Mouse (Mus musculus) cerebellum, adult 2 months (tissue): ENCODE data around the gene Zfp747. TPM values are rescaled to one million over a fixed set of nuclear protein-coding genes. Genes with fewer than 3 reads are reported as not detected.
"Not testable (repeated sequence)": the region's sequence is repeated elsewhere in the genome, so short reads cannot be mapped to it uniquely, and the experiment has no call there.

ENCODE experiments used
- DNase-seq, 2 experiments: peaks; one replicate each; pipeline ENCODE4 v3.0.0; 2021
- H3K27ac ChIP-seq: fragments of 200-500 bp; 2 replicates; pipeline ENCODE4 v1.5.1; 2012; ENCODE audit warnings: low read length, control low read depth, inconsistent platforms; ENCODE audit not compliant: insufficient read depth
- H3K27me3 ChIP-seq: fragments of 200-500 bp; 2 replicates; pipeline ENCODE4 v1.6.1; 2012; ENCODE audit warnings: inconsistent platforms, mild to moderate bottlenecking, low read length, moderate library complexity; ENCODE audit not compliant: control insufficient read depth, insufficient read depth
- H3K4me1 ChIP-seq: fragments of 200-500 bp; 2 replicates; pipeline ENCODE4 v1.6.1; 2011; ENCODE audit warnings: low read length; ENCODE audit not compliant: control insufficient read depth, insufficient read depth
- H3K4me3 ChIP-seq: fragments of 200-500 bp; replicated peaks from 2 replicates; pipeline ENCODE3; 2011; ENCODE audit warnings: mild to moderate bottlenecking, low read depth, low read length, control low read depth; ENCODE audit not compliant: insufficient read depth
- CTCF ChIP-seq: fragments of 200-500 bp; IDR thresholded peaks from 2 replicates; pipeline ENCODE4 v1.5.1; 2011; ENCODE audit warnings: low read depth, mild to moderate bottlenecking, control low read depth, low read length, moderate library complexity, borderline replicate concordance; ENCODE audit not compliant: insufficient read depth
- POLR2A ChIP-seq: fragments of 200-500 bp; IDR thresholded peaks from 2 replicates; pipeline ENCODE4 v1.6.1; 2011; ENCODE audit warnings: low read length, control low read depth, borderline replicate concordance; ENCODE audit not compliant: insufficient read depth
- WGBS: fragments of 180-500 bp; shearing (Covaris S2); methylation state at CpG from one replicate; pipeline ENCODE4 v1.1.7; 2018; 5-methylcytosine and 5-hydroxymethylcytosine counted together
- polyA plus RNA-seq: library from polyadenylated mRNA; depleted of rRNA; stranded (reverse); fragments of >200 nt; gene quantifications from 2 replicates; pipeline ENCODE4 v1.2.3, GENCODE M21; 2012

The Zfp747 gene
- polyA plus RNA-seq, 1 experiment, result 8.2 TPM

- H3K4me1 ChIP-seq, result peaks cover 2% of the 10 kb centered on the region; the same call in 1 of the 2 replicates
- no peak for TF ChIP-seq CTCF
- TF ChIP-seq POLR2A, result peak; percentile 75; the same call in 1 of the 2 replicates
- WGBS, result 3% methylated on average over 38 of the region's 38 CpGs
- no peaks in the 10 kb centered on the region for H3K27me3 ChIP-seq
- peak within 1 kb of the TSS; percentile 74 for H3K4me3 ChIP-seq
- no peak within 1 kb of the TSS for H3K27ac ChIP-seq
- peak; percentile 90 to 93 for DNase-seq
These were observed 11.0 kb upstream of the Zfp747 start, which contains the start of gene 9130019O22Rik for GRCm38 (mm10) chr7:127386641-127387392. 9130019O22Rik (minus strand) TSS chr7:127387166.

- not testable (repeated sequence) for H3K4me3 ChIP-seq, H3K27me3 ChIP-seq, H3K27ac ChIP-seq, H3K4me1 ChIP-seq
- 85% methylated on average over 4 of the region's 4 CpGs for WGBS
- peak in 1 of 2 experiments; percentile 31 for DNase-seq
These were observed 9.7 kb upstream of the Zfp747 start for GRCm38 (mm10) chr7:127385560-127385959.

DNA sequence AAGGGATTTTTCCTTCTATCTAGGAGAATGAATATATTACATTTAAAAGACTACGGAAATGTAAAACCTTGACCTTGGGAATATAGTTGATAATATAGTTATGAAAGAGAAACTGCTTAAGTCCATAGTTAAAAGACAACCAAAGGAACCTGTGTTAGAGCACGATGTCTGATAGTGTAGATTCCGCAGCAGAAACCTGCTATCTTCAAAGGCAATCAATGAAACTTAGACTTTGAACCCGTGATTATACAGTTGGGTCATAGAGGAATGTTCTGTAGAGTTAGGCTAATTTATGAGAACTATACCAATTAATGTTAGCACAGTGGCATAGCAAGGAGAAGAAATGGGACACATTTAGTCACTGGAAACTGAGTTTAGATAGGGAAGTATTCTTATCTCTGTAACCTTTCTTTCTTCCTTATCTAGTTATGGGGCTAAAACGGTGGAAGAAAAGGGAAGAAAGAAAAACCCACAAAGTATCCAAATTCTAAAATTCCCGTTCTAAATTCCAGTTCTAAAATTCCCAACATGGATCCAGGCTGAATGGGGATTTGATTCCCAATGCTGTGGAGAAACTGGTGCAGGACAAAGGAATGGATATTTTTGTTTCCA lies 2.6 kb upstream of the Zfp747 start:
- 76% methylated on average over 6 of the region's 6 CpGs for WGBS
- no peak for DNase-seq
- no peak for TF ChIP-seq POLR2A
- no peak for TF ChIP-seq CTCF

DNA sequence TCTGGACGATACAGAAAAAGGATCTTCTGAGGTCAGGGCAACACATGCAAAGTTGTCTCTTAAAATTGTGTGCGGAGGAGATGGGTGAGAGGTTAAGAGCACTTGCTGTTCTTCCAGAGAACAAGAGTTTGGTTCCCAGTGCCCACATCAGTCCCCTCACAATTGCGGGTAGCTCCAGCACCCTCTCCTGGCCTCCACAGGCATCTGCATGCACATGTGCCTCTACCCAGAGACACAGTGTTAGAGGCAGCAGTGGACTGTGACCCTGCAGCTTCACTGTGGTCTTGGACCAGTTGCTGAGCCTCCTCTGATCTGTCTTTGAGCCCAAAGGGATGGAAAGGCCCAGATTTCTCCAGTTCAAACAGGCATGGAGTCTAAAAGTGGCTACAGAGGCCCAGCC lies 4.0 kb downstream of the Zfp747 start:
- not testable (repeated sequence) for H3K27me3 ChIP-seq

More for the DNA sequence above, 2.6 kb upstream of the Zfp747 start:
- Histone ChIP-seq H3K27ac (no peak overlapping the region), H3K4me3 (no peak overlapping the region), H3K27me3 (no peaks in the 10 kb centered on the region), H3K4me1 (no peaks in the 10 kb centered on the region)

GRCm38 (mm10) chr7:127371213-127371612 lies 4.6 kb downstream of the Zfp747 start:
- Histone ChIP-seq H3K27ac (no peak overlapping the region), H3K27me3 (no peaks in the 10 kb centered on the region), H3K4me3 (no peak overlapping the region), H3K4me1 (no peaks in the 10 kb centered on the region)
- DNase-seq, result no peak
- TF ChIP-seq POLR2A, result no peak
- TF ChIP-seq CTCF, result no peak
- WGBS, result 82% methylated on average over 2 of the region's 2 CpGs

More for the DNA sequence above, 4.0 kb downstream of the Zfp747 start:
- H3K4me3 ChIP-seq, H3K27ac ChIP-seq, DNase-seq, H3K4me1 ChIP-seq: not testable (repeated sequence)
- peak; percentile 17; the same call in 1 of the 2 replicates for TF ChIP-seq CTCF
- WGBS, result 83% methylated on average over 3 of the region's 3 CpGs

- no peaks in the 10 kb centered on the region for H3K4me1 ChIP-seq
- WGBS, result 85% methylated on average over 3 of the region's 3 CpGs
- DNase-seq, result no peak
- H3K4me3 ChIP-seq, result no peak overlapping the region
- H3K27me3 ChIP-seq, result no peaks in the 10 kb centered on the region
- H3K27ac ChIP-seq, result no peak overlapping the region
- TF ChIP-seq CTCF (no peak), POLR2A (no peak)
These were observed 9.6 kb downstream of the Zfp747 start for GRCm38 (mm10) chr7:127366249-127366648.

GRCm38 (mm10) chr7:127364166-127364565 lies 11.7 kb downstream of the Zfp747 start:
- no peaks in the 10 kb centered on the region for H3K4me1 ChIP-seq
- DNase-seq, result peak; percentile 46 to 66
- peak overlapping the region; percentile 51 for H3K4me3 ChIP-seq
- no peaks in the 10 kb centered on the region for H3K27me3 ChIP-seq
- 0 out of 2 replicates have a peak, but pooled peaks have one; percentile 23 for TF ChIP-seq POLR2A
- no peak for TF ChIP-seq CTCF
- WGBS, result 36% methylated on average over 4 of the region's 4 CpGs
- peak overlapping the region; percentile 68; the same call in 1 of the 2 replicates for H3K27ac ChIP-seq

GRCm38 (mm10) chr7:127363475-127363921 lies 12.4 kb downstream of the Zfp747 start:
- 2% methylated on average over 24 of the region's 24 CpGs for WGBS
- H3K27ac ChIP-seq, result peak overlapping the region; percentile 68
- DNase-seq, result peak; percentile 79 to 84

More at GRCm38 (mm10) chr7:127363475-127363921, 12.4 kb downstream of the Zfp747 start:
- H3K27me3 ChIP-seq, result no peaks in the 10 kb centered on the region
- peak overlapping the region; percentile 51 for H3K4me3 ChIP-seq
- no peak for TF ChIP-seq CTCF
- TF ChIP-seq POLR2A, result peak; percentile 60; the same call in 1 of the 2 replicates
- no peaks in the 10 kb centered on the region for H3K4me1 ChIP-seq
